Mouse (Mus musculus) hindbrain, embryonic 10.5 days (tissue): Measurements from ENCODE around the gene Tbc1d25. TPM values are rescaled to one million over a fixed set of nuclear protein-coding genes. Genes with fewer than 3 reads are reported as not detected.

Experiments
- DNase-seq: peaks from one replicate; pipeline ENCODE4 v3.0.0-alpha.2; 2017; ENCODE audit warnings: low spot score
- H3K27ac ChIP-seq: fragments of 300-500 bp; sonication (generic); 2 replicates; pipeline ENCODE4 v1.5.1; 2016; ENCODE audit warnings: mild to moderate bottlenecking, moderate library complexity
- H3K27me3 ChIP-seq: fragments of 300-500 bp; sonication (generic); 2 replicates; pipeline ENCODE4 v1.6.1; 2016; ENCODE audit warnings: mild to moderate bottlenecking; ENCODE audit not compliant: poor library complexity, insufficient read depth, severe bottlenecking
- H3K36me3 ChIP-seq: fragments of 300-500 bp; sonication (generic); 2 replicates; pipeline ENCODE4 v1.6.1; 2016; ENCODE audit warnings: mild to moderate bottlenecking, moderate library complexity
- H3K4me1 ChIP-seq: fragments of 300-500 bp; sonication (generic); replicated peaks from 2 replicates; pipeline ENCODE4 v1.6.1; 2016; ENCODE audit warnings: mild to moderate bottlenecking
- H3K4me3 ChIP-seq: fragments of 300-500 bp; sonication (generic); 2 replicates; pipeline ENCODE4 v1.5.1; 2016; ENCODE audit warnings: mild to moderate bottlenecking, moderate library complexity
- H3K9me3 ChIP-seq: fragments of 300-500 bp; sonication (generic); 2 replicates; pipeline ENCODE4 v1.6.1; 2016; ENCODE audit warnings: mild to moderate bottlenecking, moderate library complexity
- WGBS: fragments of 180-500 bp; shearing (Covaris S2); methylation state at CpG from one replicate; pipeline ENCODE4 v1.1.7; 2016; 5-methylcytosine and 5-hydroxymethylcytosine counted together
- polyA plus RNA-seq: library from polyadenylated mRNA; unstranded; fragments of >200 nt; fragmentation: Nextera tagmentation; extraction: Ambion mirVana; gene quantifications from 2 replicates; pipeline ENCODE4 v1.2.1, GENCODE M21; 2016

The Tbc1d25 gene
- 10.0 and 12.1 TPM in 2 replicates for polyA plus RNA-seq

- Histone ChIP-seq H3K36me3 (0 out of 2 replicates have a peak, but pooled peaks cover 5% of the 10 kb centered on the region), H3K4me1 (peaks cover 9% of the 10 kb centered on the region; the same call in 1 of the 2 replicates), H3K4me3 (peak within 1 kb of the TSS; percentile 62), H3K27ac (peak within 1 kb of the TSS; percentile 79), H3K27me3 (no peaks in the 10 kb centered on the region), H3K9me3 (peaks cover 4% of the 10 kb centered on the region; the same call in 1 of the 2 replicates)
- DNase-seq: peak; percentile 81
- WGBS: 12% methylated on average over 56 of the region's 56 CpGs
Observed at GRCm38 (mm10) chrX:8175504-8176385, at the start of gene Tbc1d25. TSS of gene Tbc1d25 (minus strand) at chrX:8176181.

DNA sequence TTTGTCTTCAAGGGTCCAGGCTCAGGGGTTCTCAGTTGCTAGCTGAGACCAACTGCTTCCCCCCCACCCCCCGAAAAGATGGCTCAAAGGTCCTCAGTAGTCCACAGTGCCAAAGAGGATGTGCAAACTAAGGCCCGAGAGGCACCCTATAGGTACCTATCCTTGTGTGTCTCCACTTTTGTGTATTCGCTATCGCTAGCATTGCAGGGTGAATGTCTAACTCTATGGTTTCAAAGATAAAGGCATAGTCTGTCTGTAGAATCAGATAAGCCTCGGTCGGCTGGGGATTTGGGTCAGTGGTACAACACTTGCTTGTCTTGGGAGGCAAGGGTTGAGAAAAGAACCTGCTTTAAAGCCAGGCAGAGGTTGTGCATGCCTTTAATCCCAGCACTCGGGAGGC lies 47.5 kb upstream of the Tbc1d25 start:
- no peaks in the 10 kb centered on the region for H3K4me1 ChIP-seq
- H3K36me3 ChIP-seq: no peaks in the 10 kb centered on the region
- H3K9me3 ChIP-seq: peaks cover 16% of the 10 kb centered on the region; the same call in 1 of the 2 replicates
- no peak overlapping the region for H3K4me3 ChIP-seq
- H3K27me3 ChIP-seq: no peaks in the 10 kb centered on the region; the same call in 1 of the 2 replicates
- DNase-seq: no peak
- H3K27ac ChIP-seq: no peak overlapping the region
- WGBS: 92% methylated on average over 7 of the region's 7 CpGs

DNA sequence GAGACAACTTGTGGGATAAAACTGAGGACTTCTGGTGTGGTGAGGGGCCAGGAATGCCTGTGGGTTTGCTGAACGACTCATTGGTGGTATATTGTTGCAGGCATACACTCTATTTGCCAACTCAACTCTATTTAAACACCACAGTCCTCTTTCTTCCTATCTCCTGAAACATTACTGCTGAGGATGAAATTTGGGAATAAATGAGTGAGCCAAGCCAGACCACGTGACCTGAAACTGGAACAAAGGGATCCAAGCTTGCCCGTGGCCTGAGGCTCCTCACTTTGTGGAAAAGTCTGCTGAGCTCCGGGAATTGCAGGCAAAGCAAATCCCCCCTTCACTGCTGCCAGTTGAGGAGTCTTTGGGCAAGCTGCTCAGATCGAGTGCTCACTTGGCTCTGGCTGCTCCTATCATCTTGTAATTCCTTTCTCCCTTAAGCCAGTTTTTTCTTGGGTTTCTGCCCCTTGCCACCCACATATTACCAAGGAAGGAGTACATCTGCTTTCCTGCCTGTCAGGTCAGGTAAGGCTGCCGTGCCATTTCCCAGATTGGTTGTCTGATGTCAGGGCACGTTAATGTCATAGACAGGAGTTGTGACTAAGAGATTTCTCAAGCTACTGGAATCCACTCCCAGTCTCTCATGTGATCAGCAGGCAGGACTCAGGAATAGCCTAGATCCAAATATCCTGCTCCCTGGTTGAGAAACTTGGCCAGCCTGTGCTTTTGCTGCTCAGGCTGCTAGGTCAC lies 46.9 kb upstream of the Tbc1d25 start:
- 63% methylated on average over 7 of the region's 7 CpGs for WGBS
- H3K27ac ChIP-seq: no peak overlapping the region
- DNase-seq: no peak

DNA sequence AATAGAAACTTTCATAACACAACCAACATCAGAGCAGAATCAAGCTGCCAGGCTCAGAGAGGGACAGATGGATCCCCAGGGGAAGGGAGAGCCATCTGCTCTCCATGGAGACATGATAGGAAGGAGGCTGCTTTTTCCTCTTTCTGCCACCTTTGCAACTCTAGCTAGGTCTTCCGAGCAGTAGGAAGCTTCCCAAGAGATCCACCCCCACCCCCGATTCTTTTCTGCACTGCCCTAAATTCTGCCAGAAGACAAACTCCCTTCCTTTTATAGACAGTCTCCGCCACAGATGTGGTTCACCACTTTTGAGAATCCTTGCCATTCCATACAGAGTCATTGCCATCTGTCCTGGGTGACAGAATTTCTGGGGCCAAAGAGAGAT lies 46.3 kb upstream of the Tbc1d25 start:
- Histone ChIP-seq H3K9me3 (peaks cover 14% of the 10 kb centered on the region; the same call in 1 of the 2 replicates), H3K4me1 (no peaks in the 10 kb centered on the region), H3K27ac (no peak overlapping the region), H3K36me3 (no peaks in the 10 kb centered on the region), H3K27me3 (no peaks in the 10 kb centered on the region; the same call in 1 of the 2 replicates), H3K4me3 (no peak overlapping the region)
- WGBS: 64% methylated on average over 3 of the region's 3 CpGs
- DNase-seq: no peak

More for the DNA sequence above, 46.9 kb upstream of the Tbc1d25 start:
- Histone ChIP-seq H3K4me3 (no peak overlapping the region), H3K4me1 (no peaks in the 10 kb centered on the region), H3K36me3 (no peaks in the 10 kb centered on the region), H3K27me3 (no peaks in the 10 kb centered on the region; the same call in 1 of the 2 replicates), H3K9me3 (peaks cover 16% of the 10 kb centered on the region; the same call in 1 of the 2 replicates)

DNA sequence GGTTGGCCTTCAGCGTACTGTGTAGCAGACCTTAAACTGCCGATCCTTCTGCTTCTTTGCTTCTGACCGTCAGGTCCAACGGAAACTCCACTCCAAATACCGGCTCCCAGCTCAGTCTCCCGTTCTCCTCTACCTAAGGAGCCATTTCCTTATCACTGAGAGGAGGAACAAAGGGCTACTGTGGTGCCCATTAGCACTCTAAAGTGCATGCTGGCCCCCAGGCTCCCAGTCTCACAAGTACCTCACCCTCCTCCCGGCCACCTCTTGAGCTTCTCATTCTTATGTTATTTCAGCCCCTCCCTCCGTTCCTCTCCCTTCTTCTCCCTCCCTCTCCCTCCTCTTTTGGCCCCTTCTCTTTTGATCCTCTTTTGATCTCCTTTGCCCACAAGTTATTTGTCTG lies 43.7 kb upstream of the Tbc1d25 start:
- Histone ChIP-seq H3K27ac (no peak overlapping the region), H3K4me1 (no peaks in the 10 kb centered on the region), H3K4me3 (no peak overlapping the region), H3K9me3 (peaks cover 9% of the 10 kb centered on the region; the same call in 1 of the 2 replicates), H3K27me3 (no peaks in the 10 kb centered on the region; the same call in 1 of the 2 replicates), H3K36me3 (no peaks in the 10 kb centered on the region)
- 28% methylated on average over 8 of the region's 8 CpGs for WGBS
- DNase-seq: no peak

DNA sequence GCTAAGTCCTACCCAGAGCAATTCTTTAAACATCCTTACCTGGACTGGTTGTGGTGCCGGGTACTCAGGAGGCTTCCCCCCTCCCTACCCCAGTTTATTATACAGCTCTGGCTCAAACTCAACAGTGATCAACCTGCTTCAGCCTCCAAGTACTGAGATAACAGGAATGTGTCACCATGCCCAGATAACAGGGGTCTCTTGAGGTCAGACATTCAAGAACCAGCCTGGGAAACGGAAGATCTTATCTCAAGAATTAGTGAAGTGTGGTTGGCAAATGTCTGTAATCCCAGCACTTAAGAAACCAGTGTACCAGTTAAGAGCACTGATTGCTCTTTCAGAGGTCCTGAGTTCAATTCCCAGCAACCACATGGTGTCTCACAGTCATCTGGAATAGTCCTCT lies 42.1 kb upstream of the Tbc1d25 start:
- no peaks in the 10 kb centered on the region for H3K4me1 ChIP-seq
- no peaks in the 10 kb centered on the region for H3K36me3 ChIP-seq
- WGBS: 71% methylated on average over 2 of the region's 2 CpGs
- DNase-seq: no peak
- peaks cover 6% of the 10 kb centered on the region; the same call in 1 of the 2 replicates for H3K9me3 ChIP-seq
- no peak overlapping the region for H3K4me3 ChIP-seq
- no peak overlapping the region for H3K27ac ChIP-seq
- H3K27me3 ChIP-seq: no peaks in the 10 kb centered on the region; the same call in 1 of the 2 replicates

GRCm38 (mm10) chrX:8217383-8217782 lies 41.4 kb upstream of the Tbc1d25 start:
- H3K27me3 ChIP-seq: no peaks in the 10 kb centered on the region; the same call in 1 of the 2 replicates
- no peak overlapping the region for H3K4me3 ChIP-seq
- 43% methylated on average over 6 of the region's 6 CpGs for WGBS
- H3K4me1 ChIP-seq: no peaks in the 10 kb centered on the region
- H3K27ac ChIP-seq: no peak overlapping the region
- no peak for DNase-seq
- H3K9me3 ChIP-seq: peaks cover 6% of the 10 kb centered on the region; the same call in 1 of the 2 replicates
- H3K36me3 ChIP-seq: no peaks in the 10 kb centered on the region

DNA sequence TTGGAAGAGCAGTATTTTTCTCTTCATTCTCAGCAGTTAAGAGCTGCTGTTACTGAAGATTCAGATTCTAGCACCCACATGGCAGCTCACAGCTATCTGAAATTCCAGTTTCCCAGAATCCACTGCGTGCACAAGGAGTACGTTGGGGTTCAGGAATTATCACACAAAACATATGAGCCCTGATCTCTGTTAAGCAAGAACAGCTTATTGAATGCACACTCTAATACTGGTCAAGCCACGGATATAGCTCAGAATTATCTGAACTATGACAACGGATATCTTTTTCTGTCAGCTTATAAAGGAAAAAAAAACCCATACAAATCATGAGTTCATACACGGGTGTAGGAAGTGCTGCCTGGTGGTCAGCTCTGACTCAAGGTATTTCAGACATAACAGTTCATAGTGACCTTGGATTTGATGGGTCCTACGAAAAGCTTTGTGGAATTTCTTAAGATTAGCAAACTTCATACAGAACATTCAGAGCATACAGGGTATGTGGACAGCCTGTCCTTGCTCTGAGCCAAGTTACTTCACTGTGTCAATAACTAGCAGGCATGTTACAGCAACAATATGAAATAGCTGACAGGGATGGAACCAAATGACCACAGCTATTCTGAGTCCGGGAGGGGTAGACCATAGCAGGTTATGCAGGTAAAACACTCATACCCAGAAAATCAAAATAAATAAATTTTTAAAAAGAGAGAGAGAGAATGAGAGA lies 35.7 kb upstream of the Tbc1d25 start:
- Histone ChIP-seq H3K27me3 (no peaks in the 10 kb centered on the region), H3K36me3 (no peaks in the 10 kb centered on the region), H3K4me3 (no peak overlapping the region), H3K27ac (no peak overlapping the region), H3K4me1 (no peaks in the 10 kb centered on the region), H3K9me3 (no peaks in the 10 kb centered on the region)
- 84% methylated on average over 7 of the region's 7 CpGs for WGBS
- no peak for DNase-seq

DNA sequence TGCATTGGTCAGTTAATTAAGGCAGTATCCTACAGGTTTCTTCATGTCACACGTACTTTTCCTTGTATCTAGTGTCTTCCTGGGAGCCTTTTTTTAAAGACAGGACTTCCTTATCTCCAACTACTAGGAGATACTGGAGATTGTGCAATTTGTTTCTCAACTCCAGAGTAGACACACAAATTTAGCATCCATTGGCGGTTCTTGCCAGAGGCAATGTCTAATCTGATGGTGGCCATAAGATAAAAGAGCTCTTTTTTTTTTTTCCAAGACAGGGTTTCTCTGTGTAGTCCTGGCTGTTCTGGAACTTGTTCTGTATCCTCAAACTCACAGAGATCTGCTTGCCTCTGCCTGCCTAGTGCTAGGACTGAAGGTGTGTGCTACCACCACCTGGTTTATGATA lies 33.7 kb upstream of the Tbc1d25 start:
- WGBS: 71% methylated on average over 2 of the region's 2 CpGs
- H3K4me1 ChIP-seq: peaks cover 4% of the 10 kb centered on the region; the same call in 1 of the 2 replicates
- DNase-seq: no peak
- no peak overlapping the region for H3K27ac ChIP-seq
- no peaks in the 10 kb centered on the region for H3K36me3 ChIP-seq
- no peaks in the 10 kb centered on the region for H3K27me3 ChIP-seq
- H3K9me3 ChIP-seq: peaks cover 5% of the 10 kb centered on the region; the same call in 1 of the 2 replicates
- H3K4me3 ChIP-seq: no peak overlapping the region

GRCm38 (mm10) chrX:8207224-8207623 lies 31.2 kb upstream of the Tbc1d25 start:
- Histone ChIP-seq H3K36me3 (no peaks in the 10 kb centered on the region), H3K4me1 (peaks cover 4% of the 10 kb centered on the region; the same call in 1 of the 2 replicates), H3K27me3 (no peaks in the 10 kb centered on the region), H3K27ac (no peak overlapping the region), H3K4me3 (no peak overlapping the region), H3K9me3 (peaks cover 9% of the 10 kb centered on the region; the same call in 1 of the 2 replicates)
- no peak for DNase-seq
- WGBS: 39% methylated on average over 4 of the region's 4 CpGs

GRCm38 (mm10) chrX:8206694-8207197 lies 30.8 kb upstream of the Tbc1d25 start:
- peak overlapping the region; percentile 82; the same call in 1 of the 2 replicates for H3K27ac ChIP-seq
- peaks cover 4% of the 10 kb centered on the region; the same call in 1 of the 2 replicates for H3K4me1 ChIP-seq
- H3K36me3 ChIP-seq: no peaks in the 10 kb centered on the region
- DNase-seq: no peak
- no peaks in the 10 kb centered on the region for H3K27me3 ChIP-seq
- 18% methylated on average over 11 of the region's 11 CpGs for WGBS
- peak overlapping the region; percentile 61 for H3K4me3 ChIP-seq
- peaks cover 9% of the 10 kb centered on the region; the same call in 1 of the 2 replicates for H3K9me3 ChIP-seq
